Mouse (Mus musculus): ENCODE data around the gene Hs3st3b1. TPM values are rescaled to one million over a fixed set of nuclear protein-coding genes. Genes with fewer than 3 reads are reported as not detected.

Gene Hs3st3b1
- total RNA-seq, 2 experiments from 2014 or later: 1.3 TPM

- DNase-seq: peak; percentile 86 to 91
- intact Hi-C loops (cut with DNase I): loop anchor here (2.0 to 10.0 kb wide), 3 partner anchors 300 to 1042 kb away; no protein-coding TSS in a partner anchor
Measured at GRCm38 (mm10) chr11:63925161-63925582, 3.1 kb upstream of the Hs3st3b1 start.

DNA sequence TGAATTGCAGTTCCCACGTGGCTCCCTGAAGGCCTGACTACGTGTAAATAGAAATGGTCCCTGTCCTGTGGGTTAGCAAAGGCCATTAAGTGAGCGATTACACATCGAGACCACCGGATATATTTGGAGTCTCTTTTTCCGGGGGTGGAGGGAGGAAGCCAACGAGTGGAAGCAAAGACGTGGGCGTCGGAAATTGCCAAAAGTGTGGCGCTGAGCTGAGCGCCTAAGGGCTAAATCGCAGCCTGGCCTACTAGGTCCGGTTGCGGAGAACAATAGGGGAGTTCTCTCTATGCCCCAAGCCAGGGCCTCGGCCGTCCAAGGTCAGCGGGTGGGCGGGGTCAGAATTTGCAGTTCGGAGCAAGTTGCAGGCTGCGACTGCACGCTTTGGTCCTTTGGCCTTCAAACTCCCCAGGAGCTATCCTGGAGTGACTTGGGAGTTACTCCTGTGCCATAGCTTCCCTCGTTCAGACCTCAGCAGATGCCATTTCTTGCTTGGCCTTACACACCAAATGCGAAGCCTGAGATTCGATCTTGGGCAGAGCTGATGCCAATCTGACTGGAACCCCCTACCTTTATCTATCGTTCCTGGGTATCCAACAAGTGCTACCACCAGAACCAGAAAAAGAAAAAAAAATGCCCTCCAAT lies 2.3 kb upstream of the Hs3st3b1 start:
- intact Hi-C loops (cut with DNase I): loop anchor here (2.0 to 10.0 kb wide), 3 partner anchors 300 to 973 kb away; no protein-coding TSS in a partner anchor
- DNase-seq: no peak

GRCm38 (mm10) chr11:63923386-63923785 lies 1.3 kb upstream of the Hs3st3b1 start:
- DNase-seq: peak in 1 of 2 experiments; percentile 35
- intact Hi-C loops (cut with DNase I): loop anchor here (2.0 to 10.0 kb wide), 3 partner anchors 155 to 974 kb away; partner anchors contain the start of gene Cox10

- intact Hi-C loops (cut with DNase I): loop anchor here (2.0 to 10.0 kb wide), 3 partner anchors 304 to 976 kb away; no protein-coding TSS in a partner anchor
- DNase-seq: no peak
Measured at GRCm38 (mm10) chr11:63921044-63921951, 792 bp downstream of the Hs3st3b1 start.

DNA sequence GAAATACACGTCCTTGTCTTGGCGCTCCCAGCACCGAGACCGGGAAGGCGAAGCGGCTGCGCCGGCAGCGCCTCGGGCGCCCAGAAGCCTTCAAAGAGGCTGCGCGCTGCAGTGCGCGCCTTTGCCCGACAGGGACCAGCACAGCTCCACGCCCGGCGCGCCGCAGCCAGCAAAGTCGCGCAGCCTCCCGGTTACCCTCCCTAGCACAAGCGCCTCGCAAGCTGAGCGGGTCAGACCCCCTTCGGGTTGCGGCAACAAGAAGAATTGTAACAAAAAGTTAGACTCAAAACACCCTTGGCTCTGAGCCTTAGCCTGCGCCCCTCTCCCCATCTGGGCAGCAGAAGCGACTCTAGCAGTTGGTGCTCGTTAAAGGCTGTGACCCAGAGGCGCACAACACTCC lies 1.6 kb downstream of the Hs3st3b1 start:
- intact Hi-C loops (cut with DNase I): loop anchor here (2.0 to 10.0 kb wide), 3 partner anchors 304 to 977 kb away; no protein-coding TSS in a partner anchor
- DNase-seq: peak; percentile 86 to 87

GRCm38 (mm10) chr11:63919211-63920098 lies 2.6 kb downstream of the Hs3st3b1 start:
- DNase-seq: no peak
- intact Hi-C loops (cut with DNase I): loop anchor here (2.0 to 10.0 kb wide), 3 partner anchors 305 to 978 kb away; no protein-coding TSS in a partner anchor

DNA sequence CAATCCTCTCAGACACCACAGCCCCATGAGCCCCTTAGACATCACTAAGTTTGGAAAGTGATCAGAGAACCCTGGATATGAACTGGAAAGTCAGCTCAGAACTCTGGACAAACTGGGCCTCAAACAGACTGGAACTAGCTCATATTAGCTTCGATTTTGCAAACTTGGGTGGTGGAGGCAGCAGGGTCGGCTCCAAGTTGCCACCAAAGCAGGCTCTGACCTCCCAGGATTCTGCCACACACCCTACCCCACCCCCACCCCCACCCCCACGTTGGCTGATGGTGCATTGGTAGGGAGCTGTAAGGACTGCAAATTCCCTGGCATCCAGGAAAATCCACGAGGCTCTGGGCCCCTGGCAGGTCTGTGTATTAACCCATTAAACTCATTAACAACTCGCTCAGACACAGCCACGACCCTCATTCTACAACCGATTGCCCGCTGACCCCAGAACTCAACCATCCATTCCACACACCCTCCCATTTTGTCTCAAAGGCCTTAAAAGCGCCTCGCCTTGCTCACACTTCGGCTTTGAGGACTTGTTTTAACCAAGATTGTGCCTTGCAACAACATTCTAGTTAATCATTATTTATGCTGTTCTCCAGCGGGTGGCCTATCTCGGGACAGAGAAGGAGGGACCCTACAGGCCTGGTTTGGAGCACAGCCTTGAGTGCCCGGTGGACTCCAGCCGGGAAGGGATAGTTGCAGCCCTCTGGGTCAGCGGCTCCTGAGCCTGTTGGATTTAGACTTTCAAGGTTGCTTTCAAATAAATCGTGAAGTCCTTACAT lies 3.6 kb downstream of the Hs3st3b1 start:
- intact Hi-C loops (cut with DNase I): no loop called here
- DNase-seq: no peak

DNA sequence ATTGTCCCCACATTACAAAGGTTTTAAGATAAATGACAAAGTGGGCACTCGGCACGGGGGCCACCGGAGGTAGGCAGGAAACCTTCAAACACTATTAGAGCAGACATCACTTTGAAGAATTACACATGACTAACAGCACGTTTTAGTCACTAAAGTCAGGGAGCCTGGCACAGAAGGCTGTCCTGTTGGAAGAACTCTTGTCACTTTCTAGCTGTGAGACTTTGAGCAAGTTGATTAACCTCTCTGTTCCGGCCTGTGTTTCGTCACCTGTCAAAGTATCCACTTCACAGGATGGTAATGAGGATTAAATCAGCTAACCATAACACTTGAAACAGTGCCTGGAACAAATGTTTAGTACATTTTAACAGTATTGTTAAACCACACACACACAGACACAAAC lies 4.5 kb downstream of the Hs3st3b1 start:
- DNase-seq: no peak
- intact Hi-C loops (cut with DNase I): no loop called here

GRCm38 (mm10) chr11:63914388-63914787 lies 7.7 kb downstream of the Hs3st3b1 start:
- DNase-seq: peak; percentile 66 to 70
- intact Hi-C loops (cut with DNase I): loop anchor here (5.0 kb wide), 1 partner anchor 507 kb away; no protein-coding TSS in a partner anchor

- intact Hi-C loops (cut with DNase I): loop anchor here (5.0 kb wide), 1 partner anchor 507 kb away; no protein-coding TSS in a partner anchor
Measured at GRCm38 (mm10) chr11:63913936-63914335, 8.2 kb downstream of the Hs3st3b1 start.

GRCm38 (mm10) chr11:63911001-63911400 lies 11.1 kb downstream of the Hs3st3b1 start:
- intact Hi-C loops (cut with DNase I): loop anchor here (5.0 kb wide), 1 partner anchor 504 kb away; no protein-coding TSS in a partner anchor
- DNase-seq: no peak

More at GRCm38 (mm10) chr11:63913936-63914335, 8.2 kb downstream of the Hs3st3b1 start:
- DNase-seq: no peak

- DNase-seq: no peak
- intact Hi-C loops (cut with DNase I): loop anchor here (5.0 kb wide), 1 partner anchor 503 kb away; no protein-coding TSS in a partner anchor
Measured at GRCm38 (mm10) chr11:63909961-63910360, 12.1 kb downstream of the Hs3st3b1 start.

DNA sequence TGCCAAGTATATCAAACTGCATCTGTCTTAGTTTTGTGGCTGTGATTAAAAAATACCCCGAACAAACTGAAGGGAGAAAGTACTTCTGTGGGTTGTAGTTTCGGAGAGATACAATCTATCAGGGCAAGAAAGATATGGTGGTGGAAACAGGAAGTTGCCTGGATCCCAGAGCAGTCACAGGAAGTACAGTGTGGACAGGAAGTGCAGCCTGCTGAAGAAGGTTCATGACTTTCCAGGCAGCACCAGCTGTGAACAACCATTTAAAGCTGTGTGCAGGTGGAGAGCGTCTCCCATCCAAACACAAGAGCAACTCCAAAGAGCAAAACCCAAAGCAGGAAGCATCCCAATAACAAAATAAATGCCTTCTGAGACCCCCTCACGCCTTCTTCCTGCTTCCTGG lies 13.6 kb downstream of the Hs3st3b1 start:
- DNase-seq: no peak
- intact Hi-C loops (cut with DNase I): no loop called here

DNA sequence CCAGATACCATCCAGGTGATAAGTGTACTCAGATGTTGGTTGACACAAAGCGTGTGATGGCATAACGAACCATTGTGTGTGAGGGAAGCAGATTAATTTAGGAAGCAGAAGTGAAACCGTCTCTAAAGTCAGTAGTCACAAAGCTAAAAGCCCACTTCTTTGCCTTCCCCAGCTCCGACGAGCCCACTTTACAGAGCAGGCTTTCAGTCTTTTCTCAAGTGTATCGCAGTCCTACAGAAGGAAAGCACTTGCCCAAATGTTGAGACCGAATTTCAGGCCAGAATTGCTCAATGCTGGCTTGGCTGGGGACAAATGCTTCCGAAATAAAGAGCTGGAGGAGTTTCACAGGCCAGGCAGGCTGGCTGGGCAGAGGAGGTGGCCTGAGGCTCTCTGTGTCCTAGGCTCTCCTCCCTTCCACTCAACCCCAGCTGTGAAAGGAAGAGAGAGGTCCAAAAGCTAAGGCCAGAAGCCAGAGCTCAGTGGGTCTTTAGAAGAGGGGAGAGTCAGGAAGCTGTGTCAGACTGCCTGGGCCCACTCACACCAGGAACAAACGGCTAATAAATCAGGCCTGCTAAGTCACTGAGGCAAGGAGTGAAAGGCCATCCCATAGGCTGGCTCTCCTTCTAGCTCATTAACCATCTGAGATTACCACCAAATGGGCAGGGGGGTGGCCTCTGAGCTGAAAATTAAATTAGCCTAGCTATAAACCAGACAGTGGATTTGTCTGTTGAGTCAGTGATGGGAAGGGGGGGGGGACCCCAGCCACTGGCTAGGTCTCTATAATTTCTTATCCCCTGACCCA lies 15.3 kb downstream of the Hs3st3b1 start:
- DNase-seq: peak in 1 of 2 experiments; percentile 50
- intact Hi-C loops (cut with DNase I): no loop called here

- intact Hi-C loops (cut with DNase I): no loop called here
- no peak for DNase-seq
Measured at GRCm38 (mm10) chr11:63904787-63905186, 17.3 kb downstream of the Hs3st3b1 start.

- intact Hi-C loops (cut with DNase I): no loop called here
Measured at GRCm38 (mm10) chr11:63898509-63899168, 23.5 kb downstream of the Hs3st3b1 start.

GRCm38 (mm10) chr11:63897856-63898508 lies 24.1 kb downstream of the Hs3st3b1 start:
- no peak for DNase-seq
- intact Hi-C loops (cut with DNase I): no loop called here

More at GRCm38 (mm10) chr11:63898509-63899168, 23.5 kb downstream of the Hs3st3b1 start:
- no peak for DNase-seq
